In genomic region chr6:38910828-38911559, GRCm38 (mm10) we compare ENCODE assay signal across 9 mouse cellular contexts. TPM values are rescaled to one million over a fixed set of nuclear protein-coding genes. Genes with fewer than 3 reads are reported as not detected.
DNase-seq lines count a peak whose midpoint lies in the region; ATAC-seq lines count a peak whose summit lies in the region.
"Had no signal": no experiment of that assay in that cellular context is flagged by ENCODE, and none has a peak within 500 bp of the region (broad histone marks: within the 10 kb centered on the region; RNA-seq: fewer than 3 reads in every experiment).

No protein-coding gene starts in this region.

- no peaks in the 10 kb centered on the region for H3K36me3 ChIP-seq in midbrain, embryonic 11.5 days (ENCODE audit: control insufficient read depth, insufficient read depth, low read length)
- H3K36me3 ChIP-seq in midbrain, embryonic 13.5 days, result no peaks in the 10 kb centered on the region
- H3K36me3 ChIP-seq in stomach, embryonic 15.5 days, result no peaks in the 10 kb centered on the region
- H3K36me3 ChIP-seq: embryonic facial prominence, embryonic 13.5 days had no signal

- H3K4me1 ChIP-seq in midbrain, embryonic 11.5 days (ENCODE audit: control insufficient read depth, insufficient read depth, low read length), result peaks cover 17% of the 10 kb centered on the region
- peaks cover 24% of the 10 kb centered on the region for H3K4me1 ChIP-seq in midbrain, embryonic 13.5 days (replicated peaks)
- H3K4me1 ChIP-seq in stomach, embryonic 15.5 days, result peaks cover 17% of the 10 kb centered on the region; the same call in 1 of the 2 replicates

- DNase-seq in midbrain, embryonic 11.5 days (ENCODE audit: low spot score, missing footprints), result peak; percentile 89
- DNase-seq in brain, adult 2 months (ENCODE audit: low read depth, low spot score), result peak; percentile 78
- peak; percentile 70 to 75 for DNase-seq in heart, postnatal 36 days
- DNase-seq in layer of hippocampus, postnatal 14 days (ENCODE audit: low spot score in 2 of 2), result peak; percentile 29 to 50
- DNase-seq in lung, postnatal 36 days, result peak; percentile 81

- H3K27me3 ChIP-seq in midbrain, embryonic 11.5 days (ENCODE audit: control insufficient read depth, insufficient read depth, low read length), result no peaks in the 10 kb centered on the region
- H3K27me3 ChIP-seq in midbrain, embryonic 13.5 days, result no peaks in the 10 kb centered on the region
- no peaks in the 10 kb centered on the region for H3K27me3 ChIP-seq in stomach, embryonic 15.5 days (replicated peaks)
- H3K27me3 ChIP-seq: embryonic facial prominence, embryonic 13.5 days had no signal

- intact Hi-C loops in heart, postnatal 36 days (cut with DNase I), result loop anchor here (1.0 kb wide), 4 partner anchors 35 to 261 kb away; partner anchors contain the start of gene Hipk2

- no peak overlapping the region for H3K9ac ChIP-seq in midbrain, embryonic 11.5 days (ENCODE audit: low read length)
- H3K9ac ChIP-seq in midbrain, embryonic 13.5 days (replicated peaks), result no peak overlapping the region
- H3K9ac ChIP-seq in stomach, embryonic 15.5 days, result no peak overlapping the region
- H3K9ac ChIP-seq: embryonic facial prominence, embryonic 13.5 days had no signal

- no peak overlapping the region for H3K4me2 ChIP-seq in midbrain, embryonic 11.5 days
- H3K4me2 ChIP-seq in midbrain, embryonic 13.5 days (replicated peaks), result no peak overlapping the region
- no peak overlapping the region for H3K4me2 ChIP-seq in stomach, embryonic 15.5 days
- H3K4me2 ChIP-seq: embryonic facial prominence, embryonic 13.5 days had no signal

- peak; percentile 36; the same call in 1 of the 2 replicates for ATAC-seq in midbrain, embryonic 11.5 days (ENCODE audit: low FRiP score)
- no peak for ATAC-seq in midbrain, embryonic 13.5 days
- ATAC-seq in erythroid progenitor cell, adult 5-6 weeks (replicated peaks; ENCODE audit: low FRiP score, poor library complexity, severe bottlenecking), result peak; percentile 82
- peak; percentile 94 for ATAC-seq in stomach, embryonic 15.5 days (ENCODE audit: insufficient read depth, low FRiP score, low read depth)

- no peaks in the 10 kb centered on the region for H3K9me3 ChIP-seq in midbrain, embryonic 11.5 days (ENCODE audit: control insufficient read depth, low read length)
- no peaks in the 10 kb centered on the region for H3K9me3 ChIP-seq in midbrain, embryonic 13.5 days
- H3K9me3 ChIP-seq in stomach, embryonic 15.5 days, result no peaks in the 10 kb centered on the region
- H3K9me3 ChIP-seq: embryonic facial prominence, embryonic 13.5 days had no signal

- no peak overlapping the region for H3K27ac ChIP-seq in midbrain, embryonic 11.5 days (ENCODE audit: low read depth, low read length)
- H3K27ac ChIP-seq in midbrain, embryonic 13.5 days, result no peak overlapping the region
- peak overlapping the region; percentile 40; the same call in 1 of the 2 replicates for H3K27ac ChIP-seq in stomach, embryonic 15.5 days
- H3K27ac ChIP-seq: embryonic facial prominence, embryonic 13.5 days had no signal

- no peak overlapping the region for H3K4me3 ChIP-seq in midbrain, embryonic 11.5 days (ENCODE audit: low read depth, low read length)
- H3K4me3 ChIP-seq in midbrain, embryonic 13.5 days (replicated peaks), result no peak overlapping the region
- H3K4me3 ChIP-seq in stomach, embryonic 15.5 days (replicated peaks), result no peak overlapping the region
- H3K4me3 ChIP-seq: embryonic facial prominence, embryonic 13.5 days had no signal

- WGBS in midbrain, embryonic 11.5 days, result 70% methylated on average over 3 of the region's 3 CpGs
- 70% methylated on average over 3 of the region's 3 CpGs for WGBS in midbrain, embryonic 13.5 days
- 43% methylated on average over 3 of the region's 3 CpGs for WGBS in stomach, embryonic 15.5 days

RNA-seq across cellular contexts. Expression of gene Hipk2, which starts 35.0 kb away (rescaled TPM):
- polyA plus RNA-seq in midbrain, embryonic 11.5 days (2014; fragmentation: Nextera tagmentation; extraction: Ambion mirVana), result 25.2 and 25.8 TPM in 2 replicates
- polyA plus RNA-seq in midbrain, embryonic 13.5 days (2015; fragmentation: Nextera tagmentation; extraction: Ambion mirVana), result 44.0 and 46.9 TPM in 2 replicates
- 274 and 280 TPM in 2 replicates for total RNA-seq in erythroid progenitor cell, adult 5-6 weeks (2015; ENCODE audit: low replicate concordance)
- 160 and 174 TPM in 2 replicates for total RNA-seq in erythroid progenitor cell, adult 5-6 weeks (2017; ENCODE audit: low replicate concordance)
- total RNA-seq in heart, postnatal 36 days (2021), result 100 to 1,000 TPM in 1 of 2 experiments, 10 to 100 TPM in 1; 92.1 to 101 TPM
- total RNA-seq in layer of hippocampus, postnatal 14 days (2021), result 10 to 100 TPM; 60.4 to 62.3 TPM
- polyA plus RNA-seq in stomach, embryonic 15.5 days (2015; fragmentation: Nextera tagmentation; extraction: Ambion mirVana), result 23.8 and 25.6 TPM in 2 replicates

RNA-seq across cellular contexts. Expression of gene Tbxas1, which starts 35.8 kb away (rescaled TPM):
- 1.5 TPM in 2 replicates for polyA plus RNA-seq in midbrain, embryonic 11.5 days (2014; fragmentation: Nextera tagmentation; extraction: Ambion mirVana)
- 1.6 and 2.1 TPM in 2 replicates for polyA plus RNA-seq in midbrain, embryonic 13.5 days (2015; fragmentation: Nextera tagmentation; extraction: Ambion mirVana)
- total RNA-seq in erythroid progenitor cell, adult 5-6 weeks (2015; ENCODE audit: low replicate concordance), result 18.7 and 18.9 TPM in 2 replicates
- total RNA-seq in erythroid progenitor cell, adult 5-6 weeks (2017; ENCODE audit: low replicate concordance), result 18.6 and 48.0 TPM in 2 replicates
- total RNA-seq in heart, postnatal 36 days (2021), result 1 to 10 TPM; 2.1 TPM
- total RNA-seq in layer of hippocampus, postnatal 14 days (2021), result 1 to 10 TPM; 1.9 to 3.1 TPM
- polyA plus RNA-seq in stomach, embryonic 15.5 days (2015; fragmentation: Nextera tagmentation; extraction: Ambion mirVana), result 3.4 and 3.5 TPM in 2 replicates

Comparison
In these comparisons a context has a peak if more than half of its experiments do, and no peak if none do; other contexts are left out.
1. RNA of gene Tbxas1, which starts 35.8 kb away (total RNA-seq): 18.6 to 48.0 TPM in erythroid progenitor cell, adult 5-6 weeks; 1.9 to 3.1 TPM in layer of hippocampus, postnatal 14 days and 2.1 TPM in heart, postnatal 36 days; every median in the first group is over 4 times any median in the second.
2. Peak in every context shown above with its lines, with median percentiles within 50 percentile points of each other: DNase-seq.